ENCODE assay signal across 19 mouse cellular contexts in genomic region chr2:169849541-169849940, GRCm38 (mm10).
A peak's percentile ranks its signal among the peaks of the same experiment; 100 is the strongest.
DNase-seq lines count a peak whose midpoint lies in the region; ATAC-seq and TF ChIP-seq lines count a peak whose summit lies in the region.
"Had no signal": no experiment of that assay in that cellular context is flagged by ENCODE, and none has a peak within 500 bp of the region (broad histone marks: within the 10 kb centered on the region; RNA-seq: fewer than 3 reads in every experiment).

No protein-coding gene starts in this region.

- no peaks in the 10 kb centered on the region for H3K9me3 ChIP-seq in intestine, postnatal 0 days (ENCODE audit: control insufficient read depth)
- no peaks in the 10 kb centered on the region for H3K9me3 ChIP-seq in intestine, embryonic 16.5 days (ENCODE audit: control insufficient read depth, low read length)
- H3K9me3 ChIP-seq in midbrain, postnatal 0 days (ENCODE audit: low read length), result no peaks in the 10 kb centered on the region
- H3K9me3 ChIP-seq in midbrain, embryonic 15.5 days, result no peaks in the 10 kb centered on the region
- H3K9me3 ChIP-seq in stomach, postnatal 0 days (ENCODE audit: control insufficient read depth, low read length), result no peaks in the 10 kb centered on the region
- H3K9me3 ChIP-seq: embryonic facial prominence, embryonic 12.5 days; forebrain, embryonic 10.5 days; heart, embryonic 10.5 days; heart, embryonic 15.5 days; hindbrain, embryonic 12.5 days; limb, embryonic 13.5 days had no signal

- no peaks in the 10 kb centered on the region for H3K36me3 ChIP-seq in intestine, postnatal 0 days (ENCODE audit: control insufficient read depth, insufficient read depth)
- no peaks in the 10 kb centered on the region for H3K36me3 ChIP-seq in intestine, embryonic 16.5 days (ENCODE audit: control insufficient read depth, insufficient read depth, low read length)
- no peaks in the 10 kb centered on the region for H3K36me3 ChIP-seq in midbrain, postnatal 0 days (ENCODE audit: insufficient read depth, low read length)
- H3K36me3 ChIP-seq in midbrain, embryonic 15.5 days (replicated peaks), result no peaks in the 10 kb centered on the region
- H3K36me3 ChIP-seq in stomach, postnatal 0 days (ENCODE audit: control insufficient read depth, insufficient read depth, low read length), result no peaks in the 10 kb centered on the region
- H3K36me3 ChIP-seq: embryonic facial prominence, embryonic 12.5 days; forebrain, embryonic 10.5 days; heart, embryonic 10.5 days; heart, embryonic 15.5 days; hindbrain, embryonic 12.5 days; limb, embryonic 13.5 days had no signal

- no peak overlapping the region for H3K9ac ChIP-seq in intestine, postnatal 0 days (ENCODE audit: low read depth, low read length)
- H3K9ac ChIP-seq in intestine, embryonic 16.5 days (ENCODE audit: low read depth, low read length), result no peak overlapping the region
- no peak overlapping the region for H3K9ac ChIP-seq in midbrain, postnatal 0 days (replicated peaks; ENCODE audit: low read length, poor library complexity, severe bottlenecking)
- no peak overlapping the region for H3K9ac ChIP-seq in midbrain, embryonic 15.5 days
- no peak overlapping the region for H3K9ac ChIP-seq in stomach, postnatal 0 days (ENCODE audit: low read length)
- H3K9ac ChIP-seq: embryonic facial prominence, embryonic 12.5 days; heart, embryonic 15.5 days; limb, embryonic 13.5 days had no signal

- no peak for TF ChIP-seq POLR2A in brain, embryonic 14.5 days (IDR thresholded peaks at IDR 0.05; ENCODE audit: borderline replicate concordance, extremely low read depth, insufficient read depth, insufficient read length, poor library complexity, severe bottlenecking)

- TF ChIP-seq EP300 in stomach, postnatal 0 days (optimal IDR thresholded peaks at IDR 0.05), result no peak

- no peaks in the 10 kb centered on the region for H3K4me1 ChIP-seq in intestine, postnatal 0 days (replicated peaks; ENCODE audit: control insufficient read depth, insufficient read depth, low read length)
- no peaks in the 10 kb centered on the region for H3K4me1 ChIP-seq in intestine, embryonic 16.5 days (ENCODE audit: control insufficient read depth, insufficient read depth, low read length)
- H3K4me1 ChIP-seq in midbrain, postnatal 0 days (ENCODE audit: insufficient read depth, low read length), result 0 out of 2 replicates have a peak, but pooled peaks cover 3% of the 10 kb centered on the region
- H3K4me1 ChIP-seq in midbrain, embryonic 15.5 days, result peaks cover 6% of the 10 kb centered on the region; the same call in 1 of the 2 replicates
- H3K4me1 ChIP-seq in stomach, postnatal 0 days (replicated peaks; ENCODE audit: control insufficient read depth, insufficient read depth), result no peaks in the 10 kb centered on the region
- H3K4me1 ChIP-seq: embryonic facial prominence, embryonic 12.5 days; forebrain, embryonic 10.5 days; heart, embryonic 15.5 days; hindbrain, embryonic 12.5 days; megakaryocyte, embryonic 14.5 days had no signal

- no peak overlapping the region for H3K27ac ChIP-seq in intestine, postnatal 0 days (ENCODE audit: low read depth, low read length)
- H3K27ac ChIP-seq in intestine, embryonic 16.5 days (ENCODE audit: low read length), result no peak overlapping the region
- no peak overlapping the region for H3K27ac ChIP-seq in midbrain, postnatal 0 days (ENCODE audit: low read depth, low read length)
- no peak overlapping the region for H3K27ac ChIP-seq in midbrain, embryonic 15.5 days
- no peak overlapping the region for H3K27ac ChIP-seq in stomach, postnatal 0 days (replicated peaks)
- H3K27ac ChIP-seq: embryonic facial prominence, embryonic 12.5 days; forebrain, embryonic 10.5 days; heart, embryonic 10.5 days; heart, embryonic 15.5 days; hindbrain, embryonic 12.5 days; limb, embryonic 13.5 days had no signal

- TF ChIP-seq CTCF in intestine, postnatal 0 days (IDR thresholded peaks at IDR 0.05; ENCODE audit: low read depth), result peak; percentile 30; the same call in 1 of the 2 replicates
- TF ChIP-seq CTCF in midbrain, postnatal 0 days (IDR thresholded peaks at IDR 0.05), result peak; percentile 42
- peak; percentile 14; the same call in 1 of the 2 replicates for TF ChIP-seq CTCF in brain, embryonic 14.5 days (IDR thresholded peaks at IDR 0.05; ENCODE audit: borderline replicate concordance, extremely low read depth, insufficient read depth, insufficient read length)
- peak; percentile 26; the same call in 1 of the 2 replicates for TF ChIP-seq CTCF in stomach, postnatal 0 days (IDR thresholded peaks at IDR 0.05; ENCODE audit: low read depth)

- ATAC-seq in intestine, postnatal 0 days, result no peak
- no peak for ATAC-seq in intestine, embryonic 16.5 days
- ATAC-seq in midbrain, postnatal 0 days (ENCODE audit: low FRiP score), result no peak
- no peak for ATAC-seq in midbrain, embryonic 15.5 days (replicated peaks)
- ATAC-seq in stomach, postnatal 0 days (ENCODE audit: low FRiP score, low TSS enrichment), result no peak
- ATAC-seq: forebrain, embryonic 16.5 days had no signal

- no peak overlapping the region for H3K4me2 ChIP-seq in intestine, postnatal 0 days (replicated peaks; ENCODE audit: low read depth)
- no peak overlapping the region for H3K4me2 ChIP-seq in intestine, embryonic 16.5 days (ENCODE audit: low read depth, low read length)
- H3K4me2 ChIP-seq in midbrain, postnatal 0 days (ENCODE audit: low read depth, low read length, poor library complexity, severe bottlenecking), result no peak overlapping the region
- no peak overlapping the region for H3K4me2 ChIP-seq in midbrain, embryonic 15.5 days
- no peak overlapping the region for H3K4me2 ChIP-seq in stomach, postnatal 0 days (replicated peaks; ENCODE audit: low read depth)
- H3K4me2 ChIP-seq: embryonic facial prominence, embryonic 12.5 days; heart, embryonic 15.5 days; hindbrain, embryonic 12.5 days; limb, embryonic 13.5 days; liver, embryonic 11.5 days had no signal

- H3K27me3 ChIP-seq in intestine, postnatal 0 days (replicated peaks; ENCODE audit: control insufficient read depth, insufficient read depth, low read length), result no peaks in the 10 kb centered on the region
- no peaks in the 10 kb centered on the region for H3K27me3 ChIP-seq in intestine, embryonic 16.5 days (replicated peaks; ENCODE audit: control insufficient read depth, insufficient read depth, low read length)
- H3K27me3 ChIP-seq in midbrain, postnatal 0 days (ENCODE audit: insufficient read depth, low read length), result no peaks in the 10 kb centered on the region
- no peaks in the 10 kb centered on the region for H3K27me3 ChIP-seq in midbrain, embryonic 15.5 days (replicated peaks)
- H3K27me3 ChIP-seq in stomach, postnatal 0 days (ENCODE audit: control insufficient read depth, insufficient read depth, low read length), result no peaks in the 10 kb centered on the region
- H3K27me3 ChIP-seq: embryonic facial prominence, embryonic 12.5 days; heart, embryonic 15.5 days; hindbrain, embryonic 12.5 days; megakaryocyte, embryonic 14.5 days had no signal

- WGBS in intestine, postnatal 0 days, result 82% methylated on average over 3 of the region's 3 CpGs
- 79% methylated on average over 3 of the region's 3 CpGs for WGBS in intestine, embryonic 16.5 days
- WGBS in midbrain, postnatal 0 days, result 89% methylated on average over 3 of the region's 3 CpGs
- 73% methylated on average over 3 of the region's 3 CpGs for WGBS in midbrain, embryonic 15.5 days
- WGBS in stomach, postnatal 0 days, result 83% methylated on average over 3 of the region's 3 CpGs

- no peak for DNase-seq in midbrain, postnatal 0 days (ENCODE audit: low spot score)
- DNase-seq in brain, embryonic 14.5 days (ENCODE audit: low read depth), result no peak
- no peak for DNase-seq in stomach, postnatal 0 days (ENCODE audit: low spot score)
- no peak for DNase-seq in layer of hippocampus, adult 8-10 months (ENCODE audit: low spot score in 2 of 2)
- DNase-seq in kidney, adult 9 months, result no peak
- DNase-seq: cerebellum, adult 11-12 months; cerebellum, adult 9-11 months had no signal

- no peak overlapping the region for H3K4me3 ChIP-seq in intestine, postnatal 0 days (ENCODE audit: low read depth, low read length)
- H3K4me3 ChIP-seq in intestine, embryonic 16.5 days (ENCODE audit: low read length), result no peak overlapping the region
- no peak overlapping the region for H3K4me3 ChIP-seq in midbrain, postnatal 0 days (ENCODE audit: low read depth, low read length)
- H3K4me3 ChIP-seq in midbrain, embryonic 15.5 days, result no peak overlapping the region
- no peak overlapping the region for H3K4me3 ChIP-seq in stomach, postnatal 0 days (ENCODE audit: low read depth, low read length)
- H3K4me3 ChIP-seq: embryonic facial prominence, embryonic 12.5 days; forebrain, embryonic 10.5 days; heart, embryonic 10.5 days; heart, embryonic 15.5 days; hindbrain, embryonic 12.5 days; limb, embryonic 13.5 days had no signal
